Mouse (Mus musculus): ENCODE measurements around the gene Zdhhc1. TPM values are rescaled to one million over a fixed set of nuclear protein-coding genes. Genes with fewer than 3 reads are reported as not detected.

Gene Zdhhc1
- polyA plus RNA-seq, 1 experiment = 0.14 TPM

- no peaks in the 10 kb centered on the region for H3K4me1 ChIP-seq (ENCODE audit: control insufficient read depth)
- no peaks in the 10 kb centered on the region for H3K36me3 ChIP-seq (ENCODE audit: control insufficient read depth)
- H3K4me3 ChIP-seq (replicated peaks) = no peak overlapping the region
- TF ChIP-seq GATA1 (IDR thresholded peaks at IDR 0.05; ENCODE audit: low read length) (no peak), TAL1 (IDR thresholded peaks at IDR 0.05; ENCODE audit: low read length) (no peak)
- H3K27me3 ChIP-seq (ENCODE audit: control insufficient read depth) = peaks cover 2% of the 10 kb centered on the region; the same call in 1 of the 2 replicates
- H3K9me3 ChIP-seq (ENCODE audit: control insufficient read depth, low read length) = no peaks in the 10 kb centered on the region
Measured at GRCm38 (mm10) chr8:105484030-105484368, 12.7 kb downstream of the Zdhhc1 start.

GRCm38 (mm10) chr8:105483212-105484029 lies 13.3 kb downstream of the Zdhhc1 start:
- no peaks in the 10 kb centered on the region for H3K9me3 ChIP-seq (ENCODE audit: control insufficient read depth, low read length)
- H3K27me3 ChIP-seq (ENCODE audit: control insufficient read depth) = peaks cover 2% of the 10 kb centered on the region; the same call in 1 of the 2 replicates
- H3K4me3 ChIP-seq (replicated peaks) = no peak overlapping the region
- H3K4me1 ChIP-seq (ENCODE audit: control insufficient read depth) = no peaks in the 10 kb centered on the region
- no peaks in the 10 kb centered on the region for H3K36me3 ChIP-seq (ENCODE audit: control insufficient read depth)
- TF ChIP-seq GATA1 (IDR thresholded peaks at IDR 0.05; ENCODE audit: low read length) (no peak), TAL1 (IDR thresholded peaks at IDR 0.05; ENCODE audit: low read length) (no peak)

GRCm38 (mm10) chr8:105482123-105482522 lies 14.6 kb downstream of the Zdhhc1 start:
- Histone ChIP-seq H3K36me3 (ENCODE audit: control insufficient read depth) (no peaks in the 10 kb centered on the region), H3K9me3 (ENCODE audit: control insufficient read depth, low read length) (no peaks in the 10 kb centered on the region), H3K4me1 (ENCODE audit: control insufficient read depth) (no peaks in the 10 kb centered on the region), H3K4me3 (replicated peaks) (no peak overlapping the region), H3K27me3 (ENCODE audit: control insufficient read depth) (peaks cover 2% of the 10 kb centered on the region; the same call in 1 of the 2 replicates)
- TF ChIP-seq GATA1 (IDR thresholded peaks at IDR 0.05; ENCODE audit: low read length) = no peak
- no peak for TF ChIP-seq TAL1 (IDR thresholded peaks at IDR 0.05; ENCODE audit: low read length)

GRCm38 (mm10) chr8:105481453-105481852 lies 15.2 kb downstream of the Zdhhc1 start:
- Histone ChIP-seq H3K27me3 (ENCODE audit: control insufficient read depth) (peaks cover 2% of the 10 kb centered on the region; the same call in 1 of the 2 replicates), H3K36me3 (ENCODE audit: control insufficient read depth) (no peaks in the 10 kb centered on the region)
- no peak for TF ChIP-seq TAL1 (IDR thresholded peaks at IDR 0.05; ENCODE audit: low read length)
- TF ChIP-seq GATA1 (IDR thresholded peaks at IDR 0.05; ENCODE audit: low read length) = no peak

GRCm38 (mm10) chr8:105481013-105481412 lies 15.7 kb downstream of the Zdhhc1 start:
- no peaks in the 10 kb centered on the region for H3K9me3 ChIP-seq (ENCODE audit: control insufficient read depth, low read length)
- peaks cover 2% of the 10 kb centered on the region for H3K27me3 ChIP-seq (ENCODE audit: control insufficient read depth)
- H3K36me3 ChIP-seq (ENCODE audit: control insufficient read depth) = no peaks in the 10 kb centered on the region
- no peak overlapping the region for H3K4me3 ChIP-seq (replicated peaks)
- H3K4me1 ChIP-seq (ENCODE audit: control insufficient read depth) = peaks cover 4% of the 10 kb centered on the region
- TF ChIP-seq GATA1 (IDR thresholded peaks at IDR 0.05; ENCODE audit: low read length) = no peak
- no peak for TF ChIP-seq TAL1 (IDR thresholded peaks at IDR 0.05; ENCODE audit: low read length)

More at GRCm38 (mm10) chr8:105481453-105481852, 15.2 kb downstream of the Zdhhc1 start:
- H3K4me1 ChIP-seq (ENCODE audit: control insufficient read depth) = peaks cover 4% of the 10 kb centered on the region
- H3K4me3 ChIP-seq (replicated peaks) = no peak overlapping the region
- no peaks in the 10 kb centered on the region for H3K9me3 ChIP-seq (ENCODE audit: control insufficient read depth, low read length)

- no peaks in the 10 kb centered on the region for H3K36me3 ChIP-seq (ENCODE audit: control insufficient read depth)
- peaks cover 28% of the 10 kb centered on the region for H3K27me3 ChIP-seq (ENCODE audit: control insufficient read depth)
- H3K4me3 ChIP-seq (replicated peaks) = no peak overlapping the region
- no peaks in the 10 kb centered on the region for H3K9me3 ChIP-seq (ENCODE audit: control insufficient read depth, low read length)
- no peak for TF ChIP-seq GATA1 (IDR thresholded peaks at IDR 0.05; ENCODE audit: low read length)
- TF ChIP-seq TAL1 (IDR thresholded peaks at IDR 0.05; ENCODE audit: low read length) = no peak
- peaks cover 14% of the 10 kb centered on the region for H3K4me1 ChIP-seq (ENCODE audit: control insufficient read depth)
Measured at GRCm38 (mm10) chr8:105477792-105478191, 18.9 kb downstream of the Zdhhc1 start.

- peaks cover 37% of the 10 kb centered on the region for H3K27me3 ChIP-seq (ENCODE audit: control insufficient read depth)
- H3K9me3 ChIP-seq (ENCODE audit: control insufficient read depth, low read length) = no peaks in the 10 kb centered on the region
- H3K36me3 ChIP-seq (ENCODE audit: control insufficient read depth) = no peaks in the 10 kb centered on the region
- H3K4me1 ChIP-seq (ENCODE audit: control insufficient read depth) = peaks cover 14% of the 10 kb centered on the region
- no peak for TF ChIP-seq TAL1 (IDR thresholded peaks at IDR 0.05; ENCODE audit: low read length)
- H3K4me3 ChIP-seq (replicated peaks) = no peak overlapping the region
Measured at GRCm38 (mm10) chr8:105476628-105477413, 19.9 kb downstream of the Zdhhc1 start.

- H3K4me3 ChIP-seq (replicated peaks) = no peak overlapping the region
- no peaks in the 10 kb centered on the region for H3K36me3 ChIP-seq (ENCODE audit: control insufficient read depth)
- no peak for TF ChIP-seq GATA1 (IDR thresholded peaks at IDR 0.05; ENCODE audit: low read length)
- no peak for TF ChIP-seq TAL1 (IDR thresholded peaks at IDR 0.05; ENCODE audit: low read length)
- peaks cover 44% of the 10 kb centered on the region for H3K27me3 ChIP-seq (ENCODE audit: control insufficient read depth)
- H3K4me1 ChIP-seq (ENCODE audit: control insufficient read depth) = peaks cover 20% of the 10 kb centered on the region
- H3K9me3 ChIP-seq (ENCODE audit: control insufficient read depth, low read length) = no peaks in the 10 kb centered on the region
Measured at GRCm38 (mm10) chr8:105476161-105476560, 20.5 kb downstream of the Zdhhc1 start.

GRCm38 (mm10) chr8:105475742-105476141 lies 21.0 kb downstream of the Zdhhc1 start:
- no peaks in the 10 kb centered on the region for H3K36me3 ChIP-seq (ENCODE audit: control insufficient read depth)
- H3K9me3 ChIP-seq (ENCODE audit: control insufficient read depth, low read length) = no peaks in the 10 kb centered on the region
- peaks cover 48% of the 10 kb centered on the region for H3K27me3 ChIP-seq (ENCODE audit: control insufficient read depth)
- H3K4me1 ChIP-seq (ENCODE audit: control insufficient read depth) = peaks cover 24% of the 10 kb centered on the region
- no peak overlapping the region for H3K4me3 ChIP-seq (replicated peaks)
- TF ChIP-seq TAL1 (IDR thresholded peaks at IDR 0.05; ENCODE audit: low read length) (no peak), GATA1 (IDR thresholded peaks at IDR 0.05; ENCODE audit: low read length) (no peak)

Measured in erythroblast, embryonic 14.5 days (primary cell).